Mouse (Mus musculus) liver, adult 2 months (tissue): ENCODE results near the gene Cdca7l.

ENCODE experiments used
- CTCF ChIP-seq: fragments of 200-500 bp; IDR thresholded peaks from 2 replicates; pipeline ENCODE4 v1.5.1; 2011; ENCODE audit warnings: low read depth, low read length, control low read depth
- POLR2A ChIP-seq: fragments of 200-500 bp; IDR thresholded peaks from 2 replicates; pipeline ENCODE4 v1.6.1; 2011; ENCODE audit warnings: low read length, control low read depth; ENCODE audit not compliant: insufficient read depth; ENCODE audit errors: extremely low read depth

DNA sequence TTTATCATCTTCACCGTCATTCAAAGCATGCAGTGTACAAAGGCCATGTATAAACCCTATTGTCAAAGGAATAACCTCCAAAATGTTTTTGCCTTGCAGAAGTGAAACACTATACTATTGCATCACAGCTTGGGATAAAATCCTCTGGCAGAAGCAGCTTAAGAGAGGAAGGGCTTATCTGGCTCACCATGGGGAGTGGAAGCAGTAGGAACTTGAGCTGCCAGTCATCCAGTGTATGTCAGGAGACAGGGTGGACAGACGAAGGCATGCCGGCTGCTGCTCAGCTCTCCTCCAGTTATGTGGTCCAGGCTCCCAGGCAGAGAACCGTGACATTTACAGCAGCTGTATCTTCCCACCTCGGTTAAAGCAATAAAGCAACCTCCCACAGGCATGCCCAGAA lies 28.1 kb downstream of the Cdca7l start:
- TF ChIP-seq POLR2A (no peak), CTCF (no peak)
